Mouse (Mus musculus) kidney, postnatal 0 days (tissue): ENCODE results near the gene Nfkbid. TPM values are rescaled to one million over a fixed set of nuclear protein-coding genes. Genes with fewer than 3 reads are reported as not detected.

Experiments
- ATAC-seq: fragments of 200-750 bp; cut with Nextera tagmentation; replicated peaks from 2 replicates; pipeline ENCODE4 v1.8.0; 2017; ENCODE audit warnings: low read depth, moderate number of reproducible peaks, moderate TSS enrichment, moderate library complexity; ENCODE audit not compliant: low FRiP score
- DNase-seq: peaks from one replicate; pipeline ENCODE4 v3.0.0-alpha.2; 2016; ENCODE audit warnings: low spot score
- H3K27ac ChIP-seq: fragments of 300-500 bp; sonication (generic); 2 replicates; pipeline ENCODE4 v1.5.1; 2014; ENCODE audit warnings: mild to moderate bottlenecking
- H3K27me3 ChIP-seq: fragments of 300-500 bp; sonication (generic); 2 replicates; pipeline ENCODE4 v1.6.1; 2014; ENCODE audit warnings: low read length, mixed read lengths; ENCODE audit not compliant: insufficient read depth
- H3K36me3 ChIP-seq: fragments of 300-500 bp; sonication (generic); 2 replicates; pipeline ENCODE4 v1.6.1; 2014; ENCODE audit warnings: low read length, mixed read lengths; ENCODE audit not compliant: insufficient read depth
- H3K4me1 ChIP-seq: fragments of 300-500 bp; sonication (generic); replicated peaks from 2 replicates; pipeline ENCODE4 v1.6.1; 2014; ENCODE audit warnings: antibody characterized with exemption, low read length, mixed read lengths; ENCODE audit not compliant: insufficient read depth
- H3K4me2 ChIP-seq: fragments of 300-500 bp; sonication (generic); 2 replicates; pipeline ENCODE4 v1.6.1; 2014; ENCODE audit warnings: mild to moderate bottlenecking, low read length, moderate library complexity, mixed read lengths
- H3K4me3 ChIP-seq: fragments of 300-500 bp; sonication (generic); replicated peaks from 2 replicates; pipeline ENCODE4 v1.5.1; 2014; ENCODE audit warnings: low read depth, low read length
- H3K9ac ChIP-seq: fragments of 300-500 bp; sonication (generic); 2 replicates; pipeline ENCODE4 v1.6.1; 2014; ENCODE audit warnings: low read depth, low read length
- H3K9me3 ChIP-seq: fragments of 300-500 bp; sonication (generic); replicated peaks from 2 replicates; pipeline ENCODE4 v1.6.1; 2016; ENCODE audit warnings: low read length, inconsistent platforms, mixed read lengths
- CTCF ChIP-seq: IDR thresholded peaks from 2 replicates; pipeline ENCODE4 v1.5.1; 2016; ENCODE audit warnings: antibody characterized with exemption, low read depth, mild to moderate bottlenecking, moderate library complexity
- WGBS: fragments of 180-500 bp; shearing (Covaris S2); extraction: QIAGEN DNeasy Blood & Tissue Kit; methylation state at CpG from one replicate; pipeline ENCODE4 v1.1.7; 2014; 5-methylcytosine and 5-hydroxymethylcytosine counted together
- polyA plus RNA-seq: library from polyadenylated mRNA; unstranded; fragments of >200 nt; fragmentation: Nextera tagmentation; extraction: Ambion mirVana; gene quantifications from 2 replicates; pipeline ENCODE4 v1.2.1, GENCODE M21; 2015

Nfkbid gene
- polyA plus RNA-seq, 1 experiment from 2014 or later, result 1.1 TPM

DNA sequence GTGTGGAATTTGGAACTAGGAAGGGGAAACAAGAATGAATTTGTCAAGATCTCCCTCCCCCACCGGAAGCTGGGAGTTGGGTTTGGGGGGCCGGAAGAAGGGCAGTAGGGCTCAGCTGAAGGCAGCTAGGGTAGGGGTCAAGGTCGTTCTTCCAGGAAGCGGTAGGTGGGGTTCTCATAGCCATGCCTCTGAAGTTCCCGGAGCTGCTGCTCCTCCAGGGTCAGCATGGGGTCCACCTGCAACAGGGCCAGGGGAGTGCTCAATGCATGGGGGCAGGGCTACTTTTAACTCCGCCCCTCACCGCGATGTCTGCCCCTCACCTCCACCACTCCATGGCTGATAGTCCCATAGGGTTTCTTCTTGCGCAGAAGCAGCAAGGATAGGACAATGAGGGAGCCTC, 13.6 kb downstream of the Nfkbid start:
- H3K27ac ChIP-seq, result no peak overlapping the region
- no peaks in the 10 kb centered on the region for H3K36me3 ChIP-seq
- TF ChIP-seq CTCF, result no peak
- no peak overlapping the region for H3K4me3 ChIP-seq
- WGBS, result 47% methylated on average over 9 of the region's 9 CpGs
- no peak for ATAC-seq
- DNase-seq, result no peak
- no peaks in the 10 kb centered on the region for H3K9me3 ChIP-seq
- no peaks in the 10 kb centered on the region for H3K4me1 ChIP-seq
- H3K9ac ChIP-seq, result no peak overlapping the region
- no peaks in the 10 kb centered on the region for H3K27me3 ChIP-seq
- H3K4me2 ChIP-seq, result no peak overlapping the region

- no peak for ATAC-seq
- Histone ChIP-seq H3K27ac (no peak overlapping the region), H3K4me1 (no peaks in the 10 kb centered on the region), H3K27me3 (no peaks in the 10 kb centered on the region), H3K9ac (no peak overlapping the region), H3K36me3 (no peaks in the 10 kb centered on the region), H3K4me2 (no peak overlapping the region), H3K4me3 (no peak overlapping the region), H3K9me3 (no peaks in the 10 kb centered on the region)
- WGBS, result 20% methylated on average over 10 of the region's 10 CpGs
- TF ChIP-seq CTCF, result no peak
- no peak for DNase-seq
Observed at GRCm38 (mm10) chr7:30436879-30437278, 15.3 kb downstream of the Nfkbid start.

DNA sequence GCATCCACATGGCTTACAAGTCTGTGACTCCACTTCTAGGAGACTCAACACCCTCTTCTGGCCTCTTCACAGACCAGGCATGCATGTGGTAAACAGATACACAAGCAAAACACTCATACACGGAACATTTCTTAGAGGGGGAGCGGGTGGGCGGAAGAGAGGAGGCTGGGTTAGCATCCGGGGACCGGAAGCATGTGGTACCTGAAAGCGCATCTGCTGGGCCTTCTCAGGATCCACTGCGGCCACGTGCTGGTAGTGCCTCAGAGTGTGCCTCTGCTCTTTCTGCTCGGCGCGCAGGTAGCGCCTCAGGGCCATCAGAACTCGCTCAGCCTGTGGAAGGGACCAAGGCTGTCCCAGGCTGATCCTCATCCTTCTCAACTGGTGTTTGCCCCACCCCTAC, 18.2 kb downstream of the Nfkbid start:
- Histone ChIP-seq H3K4me2 (no peak overlapping the region), H3K4me1 (peaks cover 9% of the 10 kb centered on the region), H3K27me3 (no peaks in the 10 kb centered on the region), H3K36me3 (no peaks in the 10 kb centered on the region), H3K4me3 (no peak overlapping the region), H3K9me3 (no peaks in the 10 kb centered on the region), H3K9ac (no peak overlapping the region), H3K27ac (no peak overlapping the region)
- ATAC-seq (no peak), DNase-seq (no peak)
- WGBS, result 80% methylated on average over 13 of the region's 13 CpGs
- no peak for TF ChIP-seq CTCF

GRCm38 (mm10) chr7:30440697-30441096, 19.2 kb downstream of the Nfkbid start:
- 0 out of 2 replicates have a peak, but pooled peaks have one; percentile 31 for ATAC-seq

DNA sequence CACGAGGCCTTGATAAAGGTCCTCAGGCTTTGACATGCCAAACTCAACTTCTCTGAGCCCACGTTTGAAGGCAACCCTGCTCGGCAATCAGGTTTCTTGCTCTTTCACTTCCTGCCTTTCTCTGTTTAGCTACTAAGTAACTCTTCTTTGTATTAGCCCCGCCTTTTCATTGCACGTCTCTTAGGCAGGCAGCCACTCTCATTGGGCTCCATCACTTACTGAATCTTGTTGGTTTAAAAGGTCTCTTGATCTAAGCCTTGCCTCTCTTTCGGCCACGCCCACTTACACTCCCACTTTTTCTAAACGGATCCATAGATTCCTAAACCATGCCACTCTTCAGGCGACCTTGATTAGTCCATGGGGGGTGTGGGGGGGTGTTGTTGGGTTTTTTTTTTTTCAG, 22.2 kb downstream of the Nfkbid start:
- H3K9ac ChIP-seq, result no peak overlapping the region
- ATAC-seq (no peak), DNase-seq (peak; percentile 32)
- peaks cover 10% of the 10 kb centered on the region for H3K4me1 ChIP-seq
- TF ChIP-seq CTCF, result no peak
- H3K27ac ChIP-seq, result no peak overlapping the region
- WGBS, result 19% methylated on average over 9 of the region's 9 CpGs
- no peak overlapping the region for H3K4me3 ChIP-seq
- H3K27me3 ChIP-seq, result no peaks in the 10 kb centered on the region
- peak overlapping the region; percentile 93; the same call in 1 of the 2 replicates for H3K4me2 ChIP-seq
- no peaks in the 10 kb centered on the region for H3K36me3 ChIP-seq
- no peaks in the 10 kb centered on the region for H3K9me3 ChIP-seq

More at GRCm38 (mm10) chr7:30440697-30441096, 19.2 kb downstream of the Nfkbid start:
- Histone ChIP-seq H3K27ac (no peak overlapping the region), H3K9me3 (no peaks in the 10 kb centered on the region), H3K4me3 (no peak overlapping the region), H3K9ac (no peak overlapping the region), H3K36me3 (no peaks in the 10 kb centered on the region), H3K4me2 (no peak overlapping the region), H3K4me1 (peaks cover 10% of the 10 kb centered on the region), H3K27me3 (no peaks in the 10 kb centered on the region)
- TF ChIP-seq CTCF, result peak; percentile 81
- peak; percentile 47 for DNase-seq
- WGBS, result 19% methylated on average over 5 of the region's 5 CpGs

GRCm38 (mm10) chr7:30444154-30444970, 22.8 kb downstream of the Nfkbid start:
- peak; percentile 43 for DNase-seq
- Histone ChIP-seq H3K4me1 (peaks cover 10% of the 10 kb centered on the region), H3K4me3 (peak overlapping the region; percentile 53), H3K9ac (peak overlapping the region; percentile 59; the same call in 1 of the 2 replicates), H3K27me3 (no peaks in the 10 kb centered on the region), H3K4me2 (peak overlapping the region; percentile 93), H3K27ac (no peak overlapping the region), H3K36me3 (no peaks in the 10 kb centered on the region), H3K9me3 (no peaks in the 10 kb centered on the region)
- TF ChIP-seq CTCF, result no peak
- ATAC-seq, result no peak
- under 1% methylated on average over 37 of the region's 38 CpGs for WGBS
